Mouse (Mus musculus) limb, embryonic 14.5 days (tissue): ENCODE measurements around the gene Gm10295. TPM values are rescaled to one million over a fixed set of nuclear protein-coding genes. Genes with fewer than 3 reads are reported as not detected.

Experiments
- ATAC-seq: fragments of 200-750 bp; cut with Nextera tagmentation; 2 replicates; pipeline ENCODE4 v1.8.0; 2017; ENCODE audit warnings: low read depth, moderate number of reproducible peaks, moderate TSS enrichment; ENCODE audit not compliant: low FRiP score
- DNase-seq: peaks from one replicate; pipeline ENCODE4 v3.0.0-alpha.2; 2015; ENCODE audit warnings: low spot score
- H3K27ac ChIP-seq: fragments of 300-500 bp; sonication (generic); replicated peaks from 2 replicates; pipeline ENCODE4 v1.5.1; 2014; ENCODE audit warnings: low read depth, mild to moderate bottlenecking, low read length, moderate library complexity, mixed read lengths
- H3K27me3 ChIP-seq: fragments of 300-500 bp; sonication (generic); 2 replicates; pipeline ENCODE4 v1.6.1; 2014; ENCODE audit warnings: low read length, mixed read lengths; ENCODE audit not compliant: control insufficient read depth, insufficient read depth
- H3K36me3 ChIP-seq: fragments of 300-500 bp; sonication (generic); 2 replicates; pipeline ENCODE4 v1.6.1; 2014; ENCODE audit warnings: mild to moderate bottlenecking, low read length, moderate library complexity, mixed read lengths; ENCODE audit not compliant: control insufficient read depth, insufficient read depth
- H3K4me1 ChIP-seq: fragments of 300-500 bp; sonication (generic); 2 replicates; pipeline ENCODE4 v1.6.1; 2014; ENCODE audit warnings: antibody characterized with exemption, low read length, mixed read lengths; ENCODE audit not compliant: control insufficient read depth, insufficient read depth
- H3K4me2 ChIP-seq: fragments of 300-500 bp; sonication (generic); replicated peaks from 2 replicates; pipeline ENCODE4 v1.6.1; 2014; ENCODE audit warnings: low read depth, mild to moderate bottlenecking, low read length, moderate library complexity; ENCODE audit not compliant: severe bottlenecking
- H3K4me3 ChIP-seq: fragments of 300-500 bp; sonication (generic); replicated peaks from 2 replicates; pipeline ENCODE4 v1.5.1; 2014; ENCODE audit warnings: low read length
- H3K9ac ChIP-seq: fragments of 300-500 bp; sonication (generic); 2 replicates; pipeline ENCODE4 v1.6.1; 2014; ENCODE audit warnings: mild to moderate bottlenecking, low read depth, low read length, moderate library complexity; ENCODE audit not compliant: severe bottlenecking
- H3K9me3 ChIP-seq: fragments of 300-500 bp; sonication (generic); 2 replicates; pipeline ENCODE4 v1.6.1; 2016; ENCODE audit warnings: low read length; ENCODE audit not compliant: control insufficient read depth
- POLR2A ChIP-seq: fragments of 200-500 bp; IDR thresholded peaks from 2 replicates; pipeline ENCODE4 v1.8.0; 2012; ENCODE audit warnings: inconsistent platforms, mild to moderate bottlenecking, moderate library complexity, borderline replicate concordance; ENCODE audit not compliant: insufficient read depth, insufficient read length; ENCODE audit errors: extremely low read depth
- WGBS: fragments of 180-500 bp; shearing (Covaris S2); extraction: QIAGEN DNeasy Blood & Tissue Kit; methylation state at CpG from one replicate; pipeline ENCODE4 v1.1.7; 2014; 5-methylcytosine and 5-hydroxymethylcytosine counted together
- polyA plus RNA-seq, 2 experiments: library from polyadenylated mRNA; depleted of rRNA in 1 of 2; stranded (reverse) in 1 of 2; unstranded in 1 of 2; fragments of >200 nt; fragmentation: Nextera tagmentation in 1 of 2; extraction: Ambion mirVana in 1 of 2; gene quantifications; 2 replicates each; pipeline versions ENCODE4 v1.2.1 to v1.2.3; 2012 to 2014

Gm10295 gene
- polyA plus RNA-seq, 2 experiments: not detected

- DNase-seq (peak; percentile 9), ATAC-seq (no peak)
- Histone ChIP-seq H3K9ac (no peak overlapping the region), H3K4me1 (no peaks in the 10 kb centered on the region), H3K9me3 (no peaks in the 10 kb centered on the region), H3K27me3 (no peaks in the 10 kb centered on the region), H3K4me2 (no peak overlapping the region), H3K27ac (no peak overlapping the region), H3K4me3 (no peak overlapping the region), H3K36me3 (no peaks in the 10 kb centered on the region)
- 55% methylated on average over 11 of the region's 11 CpGs for WGBS
- no peak for TF ChIP-seq POLR2A
Measured at GRCm38 (mm10) chr7:71311411-71311810, 39.9 kb downstream of the Gm10295 start.

GRCm38 (mm10) chr7:71308051-71308450, 43.2 kb downstream of the Gm10295 start:
- Histone ChIP-seq H3K4me3 (no peak overlapping the region), H3K9ac (no peak overlapping the region), H3K27me3 (no peaks in the 10 kb centered on the region), H3K36me3 (no peaks in the 10 kb centered on the region), H3K4me1 (no peaks in the 10 kb centered on the region), H3K4me2 (no peak overlapping the region), H3K9me3 (no peaks in the 10 kb centered on the region), H3K27ac (no peak overlapping the region)
- DNase-seq (no peak), ATAC-seq (no peak)
- TF ChIP-seq POLR2A: no peak
- WGBS: 41% methylated on average over 8 of the region's 8 CpGs

- ATAC-seq (no peak), DNase-seq (no peak)
- H3K27ac ChIP-seq: no peak overlapping the region
- H3K9ac ChIP-seq: no peak overlapping the region
- H3K4me3 ChIP-seq: no peak overlapping the region
- no peak for TF ChIP-seq POLR2A
- no peaks in the 10 kb centered on the region for H3K36me3 ChIP-seq
- no peaks in the 10 kb centered on the region for H3K4me1 ChIP-seq
- no peaks in the 10 kb centered on the region for H3K9me3 ChIP-seq
- no peaks in the 10 kb centered on the region for H3K27me3 ChIP-seq
- H3K4me2 ChIP-seq: no peak overlapping the region
- 85% methylated on average over 4 of the region's 4 CpGs for WGBS
Measured at GRCm38 (mm10) chr7:71302714-71303113, 48.6 kb downstream of the Gm10295 start.
